Mouse (Mus musculus) limb, embryonic 15.5 days (tissue): ENCODE results near the gene Otulin. TPM values are rescaled to one million over a fixed set of nuclear protein-coding genes. Genes with fewer than 3 reads are reported as not detected.

Experiments used
- ATAC-seq: fragments of 200-750 bp; cut with Nextera tagmentation; 2 replicates; pipeline ENCODE4 v1.8.0; 2017; ENCODE audit warnings: low read depth, moderate TSS enrichment; ENCODE audit not compliant: insufficient number of reproducible peaks, low FRiP score, low TSS enrichment
- H3K27ac ChIP-seq: fragments of 300-500 bp; sonication (generic); 2 replicates; pipeline ENCODE4 v1.5.1; 2015; ENCODE audit warnings: moderate library complexity, mild to moderate bottlenecking, inconsistent platforms
- H3K27me3 ChIP-seq: fragments of 300-500 bp; sonication (generic); 2 replicates; pipeline ENCODE4 v1.6.1; 2015; ENCODE audit warnings: inconsistent platforms
- H3K36me3 ChIP-seq: fragments of 300-500 bp; sonication (generic); 2 replicates; pipeline ENCODE4 v1.6.1; 2015; ENCODE audit warnings: inconsistent platforms
- H3K4me1 ChIP-seq: fragments of 300-500 bp; sonication (generic); 2 replicates; pipeline ENCODE4 v1.6.1; 2015; ENCODE audit warnings: inconsistent platforms
- H3K4me2 ChIP-seq: fragments of 300-500 bp; sonication (generic); 2 replicates; pipeline ENCODE4 v1.6.1; 2015; ENCODE audit warnings: mild to moderate bottlenecking, inconsistent platforms
- H3K4me3 ChIP-seq: fragments of 300-500 bp; sonication (generic); 2 replicates; pipeline ENCODE4 v1.5.1; 2015; ENCODE audit warnings: mild to moderate bottlenecking, inconsistent platforms
- H3K9ac ChIP-seq: fragments of 300-500 bp; sonication (generic); 2 replicates; pipeline ENCODE4 v1.6.1; 2015; ENCODE audit warnings: inconsistent platforms
- H3K9me3 ChIP-seq: fragments of 300-500 bp; sonication (generic); 2 replicates; pipeline ENCODE4 v1.6.1; 2016; ENCODE audit warnings: inconsistent platforms
- WGBS: fragments of 180-500 bp; shearing (Covaris S2); methylation state at CpG from one replicate; pipeline ENCODE4 v1.1.7; 2015; 5-methylcytosine and 5-hydroxymethylcytosine counted together
- polyA plus RNA-seq: library from polyadenylated mRNA; unstranded; fragments of >200 nt; fragmentation: Nextera tagmentation; extraction: Ambion mirVana; gene quantifications from 2 replicates; pipeline ENCODE4 v1.2.1, GENCODE M21; 2015

Otulin gene
- 25.5 and 32.5 TPM in 2 replicates for polyA plus RNA-seq

GRCm38 (mm10) chr15:27630601-27631383 lies at the start of gene Otulin:
TSS of gene Otulin (minus strand) at chr15:27630693.
- peaks cover 8% of the 10 kb centered on the region for H3K36me3 ChIP-seq
- H3K27me3 ChIP-seq, result no peaks in the 10 kb centered on the region
- H3K4me2 ChIP-seq, result peak within 1 kb of the TSS; percentile 79
- peak within 1 kb of the TSS; percentile 96 for H3K4me3 ChIP-seq
- ATAC-seq, result peak; percentile 99
- peak within 1 kb of the TSS; percentile 89 for H3K9ac ChIP-seq
- H3K4me1 ChIP-seq, result peaks cover 17% of the 10 kb centered on the region
- peak within 1 kb of the TSS; percentile 75 for H3K27ac ChIP-seq
- WGBS, result 5% methylated on average over 56 of the region's 56 CpGs
- no peaks in the 10 kb centered on the region for H3K9me3 ChIP-seq

- no peak overlapping the region for H3K4me3 ChIP-seq
- 76% methylated on average over 9 of the region's 9 CpGs for WGBS
- no peak overlapping the region for H3K27ac ChIP-seq
- ATAC-seq, result no peak
- H3K4me2 ChIP-seq, result no peak overlapping the region
- no peaks in the 10 kb centered on the region for H3K27me3 ChIP-seq
- H3K9ac ChIP-seq, result no peak overlapping the region
- no peaks in the 10 kb centered on the region for H3K36me3 ChIP-seq
- no peaks in the 10 kb centered on the region for H3K9me3 ChIP-seq
- peaks cover 13% of the 10 kb centered on the region; the same call in 1 of the 2 replicates for H3K4me1 ChIP-seq
These were observed 48.0 kb upstream of the Otulin start for GRCm38 (mm10) chr15:27678511-27678910.

- Histone ChIP-seq H3K4me1 (peaks cover 13% of the 10 kb centered on the region; the same call in 1 of the 2 replicates), H3K27ac (no peak overlapping the region), H3K9me3 (no peaks in the 10 kb centered on the region), H3K4me2 (no peak overlapping the region), H3K27me3 (no peaks in the 10 kb centered on the region), H3K36me3 (no peaks in the 10 kb centered on the region), H3K9ac (no peak overlapping the region), H3K4me3 (no peak overlapping the region)
- WGBS, result 88% methylated on average over 6 of the region's 6 CpGs
- ATAC-seq, result no peak
These were observed 47.3 kb upstream of the Otulin start for GRCm38 (mm10) chr15:27677801-27678200.

GRCm38 (mm10) chr15:27676211-27676610 lies 45.7 kb upstream of the Otulin start:
- no peak for ATAC-seq
- no peaks in the 10 kb centered on the region for H3K9me3 ChIP-seq
- H3K27ac ChIP-seq, result no peak overlapping the region
- no peaks in the 10 kb centered on the region for H3K36me3 ChIP-seq
- H3K4me3 ChIP-seq, result no peak overlapping the region
- 60% methylated on average over 9 of the region's 9 CpGs for WGBS
- H3K4me2 ChIP-seq, result no peak overlapping the region
- H3K4me1 ChIP-seq, result 0 out of 2 replicates have a peak, but pooled peaks cover 8% of the 10 kb centered on the region
- no peak overlapping the region for H3K9ac ChIP-seq
- no peaks in the 10 kb centered on the region for H3K27me3 ChIP-seq

GRCm38 (mm10) chr15:27675122-27675521 lies 44.6 kb upstream of the Otulin start:
- Histone ChIP-seq H3K4me2 (no peak overlapping the region), H3K36me3 (no peaks in the 10 kb centered on the region), H3K4me3 (no peak overlapping the region), H3K4me1 (no peaks in the 10 kb centered on the region), H3K9me3 (no peaks in the 10 kb centered on the region), H3K9ac (no peak overlapping the region), H3K27ac (no peak overlapping the region), H3K27me3 (no peaks in the 10 kb centered on the region)
- no peak for ATAC-seq
- 82% methylated on average over 7 of the region's 7 CpGs for WGBS

- no peaks in the 10 kb centered on the region for H3K36me3 ChIP-seq
- 68% methylated on average over 6 of the region's 6 CpGs for WGBS
- H3K4me3 ChIP-seq, result no peak overlapping the region
- H3K4me2 ChIP-seq, result no peak overlapping the region
- no peaks in the 10 kb centered on the region for H3K9me3 ChIP-seq
- H3K27me3 ChIP-seq, result no peaks in the 10 kb centered on the region
- no peaks in the 10 kb centered on the region for H3K4me1 ChIP-seq
- no peak overlapping the region for H3K27ac ChIP-seq
- ATAC-seq, result no peak
- H3K9ac ChIP-seq, result no peak overlapping the region
These were observed 43.5 kb upstream of the Otulin start for GRCm38 (mm10) chr15:27674041-27674440.

GRCm38 (mm10) chr15:27673151-27673550 lies 42.7 kb upstream of the Otulin start:
- no peaks in the 10 kb centered on the region for H3K36me3 ChIP-seq
- H3K27ac ChIP-seq, result no peak overlapping the region
- H3K4me1 ChIP-seq, result no peaks in the 10 kb centered on the region
- no peak for ATAC-seq
- no peaks in the 10 kb centered on the region for H3K27me3 ChIP-seq
- WGBS, result 92% methylated on average over 6 of the region's 6 CpGs
- no peak overlapping the region for H3K9ac ChIP-seq
- H3K4me3 ChIP-seq, result no peak overlapping the region
- H3K9me3 ChIP-seq, result no peaks in the 10 kb centered on the region
- no peak overlapping the region for H3K4me2 ChIP-seq

- Histone ChIP-seq H3K9me3 (no peaks in the 10 kb centered on the region), H3K4me2 (no peak overlapping the region), H3K4me3 (no peak overlapping the region), H3K36me3 (no peaks in the 10 kb centered on the region), H3K27ac (no peak overlapping the region), H3K9ac (no peak overlapping the region), H3K27me3 (no peaks in the 10 kb centered on the region), H3K4me1 (no peaks in the 10 kb centered on the region)
- 57% methylated on average over 8 of the region's 8 CpGs for WGBS
- no peak for ATAC-seq
These were observed 41.8 kb upstream of the Otulin start for GRCm38 (mm10) chr15:27672259-27672658.

GRCm38 (mm10) chr15:27671612-27672245 lies 41.2 kb upstream of the Otulin start:
- Histone ChIP-seq H3K4me3 (no peak overlapping the region), H3K4me1 (no peaks in the 10 kb centered on the region), H3K4me2 (no peak overlapping the region), H3K36me3 (no peaks in the 10 kb centered on the region), H3K9ac (no peak overlapping the region), H3K27me3 (no peaks in the 10 kb centered on the region), H3K9me3 (no peaks in the 10 kb centered on the region), H3K27ac (no peak overlapping the region)
- WGBS, result 88% methylated on average over 10 of the region's 10 CpGs
- ATAC-seq, result no peak

- no peak overlapping the region for H3K9ac ChIP-seq
- H3K27me3 ChIP-seq, result no peaks in the 10 kb centered on the region
- H3K4me3 ChIP-seq, result no peak overlapping the region
- H3K27ac ChIP-seq, result no peak overlapping the region
- H3K36me3 ChIP-seq, result no peaks in the 10 kb centered on the region
- no peak overlapping the region for H3K4me2 ChIP-seq
- H3K9me3 ChIP-seq, result no peaks in the 10 kb centered on the region
- ATAC-seq, result no peak
- H3K4me1 ChIP-seq, result no peaks in the 10 kb centered on the region
- WGBS, result 60% methylated on average over 8 of the region's 8 CpGs
These were observed 40.2 kb upstream of the Otulin start for GRCm38 (mm10) chr15:27670708-27671107.

- Histone ChIP-seq H3K9ac (no peak overlapping the region), H3K27ac (no peak overlapping the region), H3K27me3 (no peaks in the 10 kb centered on the region), H3K4me1 (0 out of 2 replicates have a peak, but pooled peaks cover 5% of the 10 kb centered on the region), H3K9me3 (no peaks in the 10 kb centered on the region), H3K4me2 (no peak overlapping the region), H3K36me3 (no peaks in the 10 kb centered on the region), H3K4me3 (no peak overlapping the region)
- no peak for ATAC-seq
- WGBS, result 83% methylated on average over 12 of the region's 12 CpGs
These were observed 39.5 kb upstream of the Otulin start for GRCm38 (mm10) chr15:27669931-27670411.

GRCm38 (mm10) chr15:27669276-27669675 lies 38.8 kb upstream of the Otulin start:
- no peak overlapping the region for H3K27ac ChIP-seq
- H3K27me3 ChIP-seq, result no peaks in the 10 kb centered on the region
- no peaks in the 10 kb centered on the region for H3K9me3 ChIP-seq
- no peak overlapping the region for H3K9ac ChIP-seq
- H3K4me3 ChIP-seq, result no peak overlapping the region
- H3K4me1 ChIP-seq, result 0 out of 2 replicates have a peak, but pooled peaks cover 5% of the 10 kb centered on the region
- H3K36me3 ChIP-seq, result no peaks in the 10 kb centered on the region
- 56% methylated on average over 4 of the region's 4 CpGs for WGBS
- no peak overlapping the region for H3K4me2 ChIP-seq
- no peak for ATAC-seq
